Mouse (Mus musculus): ENCODE measurements around the gene Zfp462.

- no peak for TF ChIP-seq CTCF (IDR thresholded peaks at IDR 0.05; ENCODE audit: low read depth, low read length)
- no peak for TF ChIP-seq GATA1 (IDR thresholded peaks at IDR 0.05; ENCODE audit: borderline replicate concordance, low read length)
- TF ChIP-seq POLR2AphosphoS5 (IDR thresholded peaks at IDR 0.05; ENCODE audit: insufficient replicate concordance, low read depth, low read length), result no peak
- no peak for TF ChIP-seq TAL1 (conservative IDR thresholded peaks at IDR 0.05; ENCODE audit: low read depth, low read length)
- no peak for TF ChIP-seq GATA2 (IDR thresholded peaks at IDR 0.05; ENCODE audit: borderline replicate concordance, low read depth, low read length)
These were observed 22.9 kb downstream of the Zfp462 start for GRCm38 (mm10) chr4:54967721-54968120.

Data from G1E (cell line).